Mouse (Mus musculus): ENCODE results near the gene Cdh15.

GRCm38 (mm10) chr8:122906463-122907021, 58.8 kb downstream of the Cdh15 start:
- TF ChIP-seq CTCF (IDR thresholded peaks at IDR 0.05; ENCODE audit: low read depth), result peak; percentile 92
- no peak for TF ChIP-seq EP300 (IDR thresholded peaks at IDR 0.05; ENCODE audit: low read depth)

Data from liver, embryonic 14.5 days (tissue).